Mouse (Mus musculus) heart, postnatal 0 days (tissue): ENCODE measurements around the gene Tbx10. TPM values are rescaled to one million over a fixed set of nuclear protein-coding genes. Genes with fewer than 3 reads are reported as not detected.
"Not testable (repeated sequence)": the region's sequence is repeated elsewhere in the genome, so short reads cannot be mapped to it uniquely, and the experiment has no call there.

ENCODE experiments used
- ATAC-seq: fragments of 200-750 bp; cut with Nextera tagmentation; 2 replicates; pipeline ENCODE4 v1.8.0; 2017; ENCODE audit warnings: low read depth, moderate number of reproducible peaks, moderate library complexity; ENCODE audit not compliant: insufficient read depth
- DNase-seq: peaks from one replicate; pipeline ENCODE4 v3.0.0-alpha.2; 2016; ENCODE audit warnings: low spot score
- H3K27ac ChIP-seq: fragments of 300-500 bp; sonication (generic); 2 replicates; pipeline ENCODE4 v1.5.1; 2014; ENCODE audit warnings: low read depth, mild to moderate bottlenecking
- H3K27me3 ChIP-seq: fragments of 300-500 bp; sonication (generic); 2 replicates; pipeline ENCODE4 v1.6.1; 2014; ENCODE audit warnings: low read length, mixed read lengths; ENCODE audit not compliant: control insufficient read depth, insufficient read depth
- H3K36me3 ChIP-seq: fragments of 300-500 bp; sonication (generic); replicated peaks from 2 replicates; pipeline ENCODE4 v1.6.1; 2014; ENCODE audit warnings: low read length, mixed read lengths; ENCODE audit not compliant: control insufficient read depth, insufficient read depth
- H3K4me1 ChIP-seq: fragments of 300-500 bp; sonication (generic); 2 replicates; pipeline ENCODE4 v1.6.1; 2014; ENCODE audit warnings: antibody characterized with exemption; ENCODE audit not compliant: control insufficient read depth, insufficient read depth
- H3K4me2 ChIP-seq: fragments of 300-500 bp; sonication (generic); 2 replicates; pipeline ENCODE4 v1.6.1; 2014; ENCODE audit warnings: low read depth, mild to moderate bottlenecking, low read length, moderate library complexity
- H3K4me3 ChIP-seq: fragments of 300-500 bp; sonication (generic); 2 replicates; pipeline ENCODE4 v1.5.1; 2014; ENCODE audit warnings: low read depth, low read length
- H3K9ac ChIP-seq: fragments of 300-500 bp; sonication (generic); replicated peaks from 2 replicates; pipeline ENCODE4 v1.6.1; 2014; ENCODE audit warnings: low read depth, low read length, mixed read lengths
- H3K9me3 ChIP-seq: fragments of 300-500 bp; sonication (generic); replicated peaks from 2 replicates; pipeline ENCODE4 v1.6.1; 2016; ENCODE audit warnings: low read length; ENCODE audit not compliant: control insufficient read depth
- CTCF ChIP-seq: IDR thresholded peaks from 2 replicates; pipeline ENCODE4 v1.5.1; 2016; ENCODE audit warnings: antibody characterized with exemption, control low read depth, low read depth
- EP300 ChIP-seq: IDR thresholded peaks from 2 replicates; pipeline ENCODE4 v1.6.1; 2016; ENCODE audit warnings: antibody characterized with exemption, low read depth
- WGBS: fragments of 180-500 bp; shearing (Covaris S2); extraction: QIAGEN DNeasy Blood & Tissue Kit; methylation state at CpG from one replicate; pipeline ENCODE4 v1.1.7; 2014; 5-methylcytosine and 5-hydroxymethylcytosine counted together
- polyA plus RNA-seq: library from polyadenylated mRNA; unstranded; fragments of >200 nt; fragmentation: Nextera tagmentation; extraction: Ambion mirVana; gene quantifications from 2 replicates; pipeline ENCODE4 v1.2.1, GENCODE M21; 2015
- total RNA-seq: library from RNA; depleted of rRNA; stranded (reverse); fragments of >200 nt; gene quantifications from 2 replicates; pipeline ENCODE4 v1.2.3, GENCODE M21; 2014; ENCODE audit warnings: low replicate concordance

The Tbx10 gene
- total and polyA plus RNA-seq, 2 experiments from 2014 or later: not detected

- Histone ChIP-seq H3K9me3 (no peaks in the 10 kb centered on the region), H3K27me3 (no peaks in the 10 kb centered on the region), H3K36me3 (no peaks in the 10 kb centered on the region), H3K27ac (no peak overlapping the region), H3K9ac (no peak overlapping the region), H3K4me1 (no peaks in the 10 kb centered on the region), H3K4me2 (no peak overlapping the region), H3K4me3 (no peak overlapping the region)
- 47% methylated on average over 7 of the region's 7 CpGs for WGBS
- no peak for ATAC-seq
- TF ChIP-seq CTCF (no peak), EP300 (no peak)
- DNase-seq: no peak
Measured at GRCm38 (mm10) chr19:4023185-4023584, 30.6 kb downstream of the Tbx10 start.

DNA sequence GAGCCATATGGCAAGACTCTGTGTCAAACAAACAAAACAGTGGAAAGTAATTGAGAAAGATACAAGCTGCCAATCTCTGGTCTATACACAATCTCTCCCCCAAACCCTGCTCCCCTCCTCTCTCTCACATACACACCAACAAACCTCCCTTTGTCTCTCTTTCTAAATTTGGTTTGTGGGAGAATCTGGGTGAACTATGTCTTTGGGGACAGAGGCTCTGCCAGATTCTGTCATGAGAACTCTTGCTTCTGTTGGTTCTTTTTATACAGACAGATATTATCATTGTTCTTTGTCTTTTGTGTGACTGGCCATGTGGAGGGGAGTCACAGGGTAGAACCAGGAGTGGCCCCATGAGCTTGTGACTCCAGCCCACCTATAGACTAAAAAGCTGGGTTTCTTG is 35.0 kb downstream of the Tbx10 start:
- Histone ChIP-seq H3K9ac (no peak overlapping the region), H3K36me3 (no peaks in the 10 kb centered on the region)

DNA sequence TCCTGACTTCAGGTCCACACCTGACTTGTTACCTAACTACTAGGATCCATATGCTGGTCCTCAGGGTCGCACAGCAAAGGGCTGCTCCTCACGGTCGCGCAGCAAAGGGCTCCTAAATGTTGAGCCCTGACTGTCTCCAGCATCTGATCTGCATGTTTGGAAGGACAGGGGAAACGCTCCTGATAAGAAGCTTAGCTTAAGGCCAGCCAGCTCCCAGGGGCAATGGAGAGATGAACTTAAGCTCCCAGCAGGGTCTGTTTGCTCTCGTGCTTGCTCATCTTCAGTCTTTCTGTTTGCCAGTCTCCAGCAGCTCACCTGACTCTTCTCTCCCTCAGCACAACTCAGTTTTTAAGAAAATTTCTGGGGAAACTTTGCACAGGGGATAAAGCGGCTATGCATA is 40.1 kb downstream of the Tbx10 start:
- WGBS: 46% methylated on average over 7 of the region's 7 CpGs
- Histone ChIP-seq H3K27me3 (no peaks in the 10 kb centered on the region), H3K4me1 (peaks cover 4% of the 10 kb centered on the region), H3K27ac (no peak overlapping the region), H3K9me3 (no peaks in the 10 kb centered on the region), H3K36me3 (0 out of 2 replicates have a peak, but pooled peaks cover 6% of the 10 kb centered on the region), H3K4me2 (no peak overlapping the region), H3K4me3 (no peak overlapping the region), H3K9ac (no peak overlapping the region)
- no peak for ATAC-seq
- TF ChIP-seq CTCF (no peak), EP300 (no peak)
- DNase-seq: peak; percentile 3

More for the DNA sequence above, 35.0 kb downstream of the Tbx10 start:
- Histone ChIP-seq H3K27me3 (no peaks in the 10 kb centered on the region), H3K4me1 (no peaks in the 10 kb centered on the region), H3K9me3 (no peaks in the 10 kb centered on the region), H3K27ac (no peak overlapping the region), H3K4me3 (no peak overlapping the region), H3K4me2 (no peak overlapping the region)
- no peak for TF ChIP-seq EP300
- no peak for TF ChIP-seq CTCF
- ATAC-seq (no peak), DNase-seq (no peak)

GRCm38 (mm10) chr19:4033298-4033697 is 40.7 kb downstream of the Tbx10 start:
- no peaks in the 10 kb centered on the region for H3K9me3 ChIP-seq
- H3K4me1 ChIP-seq: peaks cover 6% of the 10 kb centered on the region
- no peaks in the 10 kb centered on the region for H3K27me3 ChIP-seq
- no peak overlapping the region for H3K9ac ChIP-seq
- TF ChIP-seq EP300 (no peak), CTCF (no peak)
- H3K27ac ChIP-seq: no peak overlapping the region
- H3K4me2 ChIP-seq: no peak overlapping the region
- no peak for DNase-seq
- no peak overlapping the region for H3K4me3 ChIP-seq
- no peak for ATAC-seq
- H3K36me3 ChIP-seq: 0 out of 2 replicates have a peak, but pooled peaks cover 6% of the 10 kb centered on the region
- WGBS: 65% methylated on average over 3 of the region's 3 CpGs

DNA sequence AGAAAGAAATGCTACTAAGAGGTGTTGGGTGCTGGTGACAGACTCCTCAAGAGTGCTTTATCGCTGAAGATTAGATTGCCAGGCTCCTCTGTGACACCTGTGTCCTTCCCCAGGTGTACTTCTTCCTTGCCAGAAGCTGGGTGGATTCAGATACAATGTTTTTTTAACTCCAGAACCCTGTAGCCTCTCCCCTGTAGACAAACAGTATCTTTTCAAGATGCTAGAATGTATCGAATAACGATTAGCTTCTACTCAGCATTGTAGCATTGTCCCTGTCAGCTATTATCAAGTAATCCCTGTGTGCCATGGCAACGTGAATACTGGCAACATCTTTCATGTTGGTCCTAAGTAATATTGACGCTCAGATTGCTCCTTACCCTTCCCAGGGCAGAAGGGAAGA is 41.2 kb downstream of the Tbx10 start:
- 64% methylated on average over 5 of the region's 5 CpGs for WGBS
- no peak overlapping the region for H3K4me2 ChIP-seq
- peaks cover 8% of the 10 kb centered on the region for H3K4me1 ChIP-seq
- H3K4me3 ChIP-seq: no peak overlapping the region
- H3K9ac ChIP-seq: no peak overlapping the region
- H3K27me3 ChIP-seq: no peaks in the 10 kb centered on the region
- DNase-seq (no peak), ATAC-seq (no peak)
- H3K27ac ChIP-seq: no peak overlapping the region
- H3K9me3 ChIP-seq: no peaks in the 10 kb centered on the region
- TF ChIP-seq EP300 (no peak), CTCF (no peak)
- H3K36me3 ChIP-seq: 0 out of 2 replicates have a peak, but pooled peaks cover 6% of the 10 kb centered on the region

- TF ChIP-seq EP300: no peak
- no peak overlapping the region for H3K27ac ChIP-seq
- H3K36me3 ChIP-seq: 0 out of 2 replicates have a peak, but pooled peaks cover 6% of the 10 kb centered on the region
- no peak overlapping the region for H3K9ac ChIP-seq
- peaks cover 8% of the 10 kb centered on the region for H3K4me1 ChIP-seq
- WGBS: 73% methylated on average over 12 of the region's 12 CpGs
- no peak overlapping the region for H3K4me3 ChIP-seq
- DNase-seq (no peak), ATAC-seq (no peak)
- H3K4me2 ChIP-seq: no peak overlapping the region
- no peaks in the 10 kb centered on the region for H3K27me3 ChIP-seq
- no peaks in the 10 kb centered on the region for H3K9me3 ChIP-seq
Measured at GRCm38 (mm10) chr19:4036327-4037045, 43.9 kb downstream of the Tbx10 start.

- not testable (repeated sequence) for ATAC-seq, H3K9me3 ChIP-seq, H3K4me1 ChIP-seq, H3K36me3 ChIP-seq, H3K27me3 ChIP-seq, DNase-seq
- H3K4me3 ChIP-seq: peak overlapping the region; percentile 63
- peak overlapping the region; percentile 58 for H3K27ac ChIP-seq
- WGBS: 21% methylated on average over 7 of the region's 8 CpGs
- peak overlapping the region; percentile 71 for H3K9ac ChIP-seq
- peak overlapping the region; percentile 84 for H3K4me2 ChIP-seq
Measured at GRCm38 (mm10) chr19:4037154-4037787, 44.7 kb downstream of the Tbx10 start.
